In genomic region chr14:46380286-46380721, GRCm38 (mm10) we compare ENCODE assay signal across 8 mouse cellular contexts. TPM values are rescaled to one million over a fixed set of nuclear protein-coding genes. Genes with fewer than 3 reads are reported as not detected.
A peak's percentile ranks its signal among the peaks of the same experiment; 100 is the strongest.
DNase-seq lines count a peak whose midpoint lies in the region; ATAC-seq and TF ChIP-seq lines count a peak whose summit lies in the region.

No protein-coding gene starts in this region.

- no peak overlapping the region for H3K27ac ChIP-seq in ES-E14 (ENCODE audit: insufficient read depth, low read depth, low read length, poor library complexity, severe bottlenecking)
- no peak overlapping the region for H3K27ac ChIP-seq in midbrain, embryonic 13.5 days

- peaks cover 15% of the 10 kb centered on the region for H3K36me3 ChIP-seq in ES-E14 (ENCODE audit: control insufficient read depth, insufficient read depth, low read length, poor library complexity, severe bottlenecking)
- no peaks in the 10 kb centered on the region for H3K36me3 ChIP-seq in midbrain, embryonic 13.5 days

- peak overlapping the region; percentile 44 to 49 for H3K4me3 ChIP-seq in ES-E14 (ENCODE audit: insufficient read depth in 1 of 2, low read depth in 1 of 2, low read length in 2 of 2, poor library complexity in 1 of 2, severe bottlenecking in 1 of 2)
- peak overlapping the region; percentile 32 for H3K4me3 ChIP-seq in midbrain, embryonic 13.5 days (replicated peaks)

- H3K4me1 ChIP-seq in ES-E14 (ENCODE audit: control insufficient read depth in 2 of 2, insufficient read depth in 2 of 2, low read length in 2 of 2, poor library complexity in 1 of 2), result peaks cover 0 to 12% of the 10 kb centered on the region in 2 experiments; a peak in 2 of 4 replicates
- H3K4me1 ChIP-seq in midbrain, embryonic 13.5 days (replicated peaks), result peaks cover 10% of the 10 kb centered on the region

- ATAC-seq in midbrain, embryonic 13.5 days, result peak; percentile 67
- ATAC-seq in CD4-positive, CD25-positive, alpha-beta regulatory T cell, adult 4 months, result no peak

- no peaks in the 10 kb centered on the region for H3K9me3 ChIP-seq in ES-E14 (ENCODE audit: control insufficient read depth, insufficient read depth, low read depth, low read length)
- no peaks in the 10 kb centered on the region for H3K9me3 ChIP-seq in midbrain, embryonic 13.5 days

- in situ Hi-C loops in ES-E14 (cut with MboI; ENCODE audit: low sequenced_read_pairs in 2 of 2, unreplicated experiment in 2 of 2), result no loop called here

- DNase-seq in ES-E14 (ENCODE audit: low read depth, low spot score), result no peak
- DNase-seq in cerebellum, postnatal 25 days, result peak; percentile 65 to 72
- peak; percentile 23 to 31 for DNase-seq in heart, postnatal 10 days
- peak; percentile 57 to 76 for DNase-seq in kidney, postnatal 36 days
- DNase-seq in B cell, adult 2 months, result no peak
- DNase-seq in spleen, postnatal 10 days (ENCODE audit: low spot score in 2 of 2), result no peak

- peaks cover 69% of the 10 kb centered on the region for H3K27me3 ChIP-seq in midbrain, embryonic 13.5 days

- 6% methylated on average over 25 of the region's 31 CpGs for WGBS in midbrain, embryonic 13.5 days

- peak overlapping the region; percentile 50 for H3K9ac ChIP-seq in ES-E14 (ENCODE audit: insufficient read depth, low read depth, low read length, poor library complexity, severe bottlenecking)
- H3K9ac ChIP-seq in midbrain, embryonic 13.5 days (replicated peaks), result peak overlapping the region; percentile 44; the same call in 1 of the 2 replicates

- intact Hi-C loops in heart, postnatal 10 days (cut with DNase I), result no loop called here

- H3K4me2 ChIP-seq in midbrain, embryonic 13.5 days (replicated peaks), result peak overlapping the region; percentile 60

TF ChIP-seq in ES-E14, 5 proteins besides CTCF, POLR2A, EP300 and RAD21:
- TF ChIP-seq HCFC1 (IDR thresholded peaks at IDR 0.05; ENCODE audit: borderline replicate concordance, insufficient read depth, low read length) (no peak), ZC3H11A (IDR thresholded peaks at IDR 0.05; ENCODE audit: borderline replicate concordance, low read depth, low read length) (no peak), MAFK (IDR thresholded peaks at IDR 0.05; ENCODE audit: insufficient read depth, low read depth, low read length) (no peak), CHD2 (IDR thresholded peaks at IDR 0.05; ENCODE audit: low read depth, low read length) (no peak), ZNF384 (IDR thresholded peaks at IDR 0.05; ENCODE audit: low read depth, low read length) (no peak)

RNA-seq across cellular contexts. Expression of gene Gm15217, which starts 1.1 kb away (rescaled TPM):
- total RNA-seq in ES-E14 (2012; rRNA removed), result not detected in 2 replicates
- total RNA-seq in heart, postnatal 10 days (2021), result not detected
- not detected in 2 replicates for polyA plus RNA-seq in midbrain, embryonic 13.5 days (2015; fragmentation: Nextera tagmentation; extraction: Ambion mirVana)
- polyA plus RNA-seq in CD4-positive, CD25-positive, alpha-beta regulatory T cell, adult 4 months (2017; shearing (Covaris generic)), result not detected

RNA-seq across cellular contexts. Expression of gene Bmp4, which starts 10.2 kb away (rescaled TPM):
- 36.5 and 73.9 TPM in 2 replicates for total RNA-seq in ES-E14 (2012; rRNA removed)
- total RNA-seq in heart, postnatal 10 days (2021), result 10 to 100 TPM; 14.4 to 20.5 TPM
- polyA plus RNA-seq in midbrain, embryonic 13.5 days (2015; fragmentation: Nextera tagmentation; extraction: Ambion mirVana), result 2.6 and 5.7 TPM in 2 replicates
- polyA plus RNA-seq in CD4-positive, CD25-positive, alpha-beta regulatory T cell, adult 4 months (2017; shearing (Covaris generic)), result not detected

Comparison
In these comparisons a context has a peak if more than half of its experiments do, and no peak if none do; other contexts are left out.
1. DNase-seq: peak in cerebellum, postnatal 25 days (2 of 2), heart, postnatal 10 days (2 of 2) and kidney, postnatal 36 days (2 of 2); none in ES-E14 (single experiment), B cell, adult 2 months (0 of 2) and spleen, postnatal 10 days (0 of 2).